Mouse (Mus musculus) frontal cortex, postnatal 36 days (tissue): ENCODE results near the gene Taf9.

Experiments
- DNase-seq, 2 experiments: peaks; one replicate each; pipeline ENCODE4 v3.0.0; 2022; ENCODE audit warnings: low spot score in 2 of 2

The Taf9 gene

DNA sequence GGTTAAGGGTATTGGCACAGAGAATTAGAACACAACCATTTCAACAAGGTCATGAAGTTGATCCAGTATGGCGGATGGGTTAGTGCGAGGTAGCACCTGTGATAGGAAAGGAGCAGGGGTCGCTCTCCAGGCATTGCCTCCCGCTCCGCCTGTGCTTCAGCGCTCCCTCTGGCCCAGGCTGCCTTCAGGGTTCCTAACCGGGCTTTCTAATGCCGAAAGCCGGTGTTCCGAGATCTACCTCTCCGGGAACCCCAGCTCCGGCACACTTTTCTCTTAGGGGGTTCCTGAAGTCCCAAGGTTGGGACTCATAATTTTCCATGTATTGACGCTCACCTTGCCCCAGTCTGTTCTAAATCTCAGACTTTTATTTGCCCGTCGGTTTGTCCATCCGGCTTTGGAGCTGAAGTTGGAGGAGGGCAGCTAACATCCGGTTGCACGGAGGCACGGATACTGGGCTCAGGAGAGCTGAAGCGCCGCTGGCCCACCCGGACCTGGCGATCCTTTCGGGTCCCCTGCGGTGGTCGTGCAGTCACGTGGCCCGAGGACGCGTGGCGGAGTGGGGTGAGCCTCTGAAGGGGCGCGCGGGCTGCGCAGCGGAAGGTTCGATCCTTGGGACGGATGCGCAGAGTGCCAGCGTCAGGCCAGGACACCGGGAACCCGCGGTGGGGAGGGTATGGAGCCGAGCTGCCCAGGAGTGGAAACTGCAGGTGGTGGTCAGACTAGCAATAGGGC lies 18.1 kb downstream of the Taf9 start, which contains the start of gene Ccdc125:
Gene Ccdc125 (plus strand): TSS at position 427 of the 732 bp plus-strand sequence.
- DNase-seq = no peak

DNA sequence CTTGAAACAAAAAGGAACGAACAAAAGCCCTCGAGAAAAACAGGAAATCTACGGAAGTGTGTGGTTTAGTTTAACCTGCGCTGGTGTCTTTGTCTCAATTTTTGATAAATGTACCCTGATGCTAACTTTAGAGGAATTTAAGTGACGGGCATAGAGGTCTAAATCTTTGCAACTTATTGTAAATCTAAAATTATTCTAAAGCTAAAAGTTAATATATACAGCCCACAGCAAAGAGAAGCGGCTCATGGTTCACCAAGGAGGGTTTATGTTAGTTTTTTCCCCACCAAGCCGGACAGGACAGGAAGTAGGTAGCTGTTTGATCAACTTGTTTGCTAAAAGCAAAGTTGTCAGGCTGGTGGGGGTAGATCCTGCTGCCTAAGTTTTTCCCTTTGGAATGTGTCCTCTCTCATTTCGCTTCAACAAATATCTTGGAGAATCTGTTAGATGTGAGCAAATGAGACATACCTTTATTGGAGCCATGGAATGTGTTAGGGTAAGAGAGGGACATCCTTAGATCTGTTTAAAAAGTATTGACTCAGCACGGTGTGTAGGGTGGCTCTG lies 18.9 kb downstream of the Taf9 start:
- DNase-seq = no peak

DNA sequence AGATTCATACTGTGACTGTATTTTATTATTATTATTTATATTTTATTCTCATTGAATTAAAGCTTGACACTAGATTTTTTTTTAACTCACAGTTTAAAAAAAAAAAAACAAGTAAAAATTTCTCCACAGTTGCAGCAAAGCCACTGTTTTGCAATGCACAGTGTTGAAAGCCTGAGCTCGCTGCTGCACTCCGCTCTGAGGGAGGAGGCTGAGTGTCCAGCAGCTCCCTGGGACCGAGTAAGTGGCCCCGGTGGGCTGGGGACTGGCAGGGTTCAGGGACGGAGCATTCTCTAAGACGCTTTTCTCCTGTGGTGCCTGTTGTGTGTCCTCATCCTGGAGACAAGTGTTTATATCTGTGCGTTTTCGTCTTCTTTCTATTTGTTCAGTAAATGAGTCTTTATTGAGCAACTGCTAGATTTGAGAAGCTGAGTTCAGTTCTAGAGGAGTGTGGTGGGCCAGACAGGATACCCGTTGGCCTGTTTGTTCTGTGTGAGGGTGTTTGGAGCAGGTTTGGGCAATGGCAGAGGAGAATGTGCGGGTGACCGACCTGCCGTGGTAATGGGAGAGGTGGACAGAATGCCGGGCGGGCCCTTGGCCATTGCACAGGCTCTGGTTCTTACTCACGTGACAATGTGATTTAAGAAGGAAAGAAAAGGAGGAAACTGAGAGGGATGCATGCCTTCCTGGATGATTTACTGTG lies 24.7 kb downstream of the Taf9 start:
- no peak for DNase-seq

DNA sequence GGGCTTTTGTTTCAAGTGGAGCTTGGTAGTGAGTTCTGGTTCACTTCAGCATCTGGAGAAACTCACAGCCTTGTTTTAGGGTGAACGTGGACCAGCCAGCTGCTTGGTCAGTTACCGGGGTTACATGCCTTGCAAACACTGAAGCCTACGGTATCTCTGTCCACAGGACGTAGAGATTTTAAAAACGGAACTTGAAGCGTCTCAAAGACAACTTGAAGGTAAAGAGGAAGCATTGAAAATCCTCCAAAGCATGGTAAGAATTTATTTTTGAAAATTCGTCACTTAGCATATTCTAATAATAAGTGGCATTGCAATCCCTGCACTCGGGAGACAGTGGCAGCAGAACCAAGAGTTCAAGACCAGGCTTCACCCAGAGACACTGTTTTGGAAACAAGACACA lies 30.2 kb downstream of the Taf9 start:
- DNase-seq = no peak

DNA sequence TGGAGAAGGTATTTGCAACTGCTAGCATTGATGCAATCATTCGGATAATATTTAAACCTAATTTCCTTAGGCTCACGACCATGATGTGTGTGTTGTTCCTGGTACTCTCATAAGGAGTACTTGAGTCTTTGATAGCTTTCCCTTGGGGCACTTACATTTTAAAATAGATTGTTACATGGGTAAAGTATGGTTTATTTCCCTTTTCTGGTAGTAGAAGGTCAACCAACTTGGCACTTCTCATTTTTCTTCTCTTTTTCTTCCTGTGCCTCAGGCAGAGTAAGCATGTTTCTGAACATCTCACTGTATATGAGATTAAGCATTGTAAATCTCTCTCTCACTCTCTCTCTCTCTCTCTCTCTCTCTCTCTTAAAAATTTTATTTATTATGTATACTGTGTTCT lies 31.5 kb downstream of the Taf9 start:
- DNase-seq = no peak

DNA sequence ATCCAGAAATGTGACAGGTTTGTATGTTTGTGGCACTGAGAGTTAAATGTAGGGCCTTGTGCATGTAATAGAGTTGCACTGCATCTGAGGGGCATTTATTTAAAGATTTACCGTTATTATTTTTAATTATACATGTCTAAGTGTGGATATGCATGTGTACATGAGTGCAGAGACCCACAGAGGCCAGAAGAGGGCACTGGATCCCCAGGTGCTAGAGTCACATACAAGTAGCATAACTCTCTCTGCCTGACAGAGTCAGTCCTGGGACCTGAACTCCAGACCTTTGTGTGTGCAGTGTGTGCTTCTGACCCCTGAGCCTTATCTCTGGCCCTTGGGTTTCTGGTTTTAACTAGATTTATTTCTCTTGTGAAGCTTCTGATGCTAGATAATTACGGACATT lies 33.0 kb downstream of the Taf9 start:
- DNase-seq = no peak

DNA sequence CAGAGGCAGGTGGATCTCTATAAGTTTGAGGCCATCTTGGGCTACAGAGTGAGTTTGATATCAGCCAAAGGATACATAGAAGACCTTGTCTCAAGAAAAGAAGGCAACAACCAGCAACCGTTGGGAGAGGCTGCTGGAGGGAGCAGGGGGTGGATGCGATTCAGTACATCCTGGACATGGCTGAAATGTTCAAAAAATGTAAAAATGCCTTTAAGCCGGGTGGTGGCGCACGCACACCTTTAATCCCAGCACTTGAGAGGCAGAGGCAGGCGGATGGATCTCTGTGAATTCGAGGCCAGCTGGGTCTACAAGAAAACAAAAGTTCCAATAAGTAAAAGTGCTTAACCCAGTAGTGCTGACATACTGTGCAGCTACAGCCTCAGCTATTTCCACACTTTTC lies 36.1 kb downstream of the Taf9 start:
- no peak for DNase-seq

DNA sequence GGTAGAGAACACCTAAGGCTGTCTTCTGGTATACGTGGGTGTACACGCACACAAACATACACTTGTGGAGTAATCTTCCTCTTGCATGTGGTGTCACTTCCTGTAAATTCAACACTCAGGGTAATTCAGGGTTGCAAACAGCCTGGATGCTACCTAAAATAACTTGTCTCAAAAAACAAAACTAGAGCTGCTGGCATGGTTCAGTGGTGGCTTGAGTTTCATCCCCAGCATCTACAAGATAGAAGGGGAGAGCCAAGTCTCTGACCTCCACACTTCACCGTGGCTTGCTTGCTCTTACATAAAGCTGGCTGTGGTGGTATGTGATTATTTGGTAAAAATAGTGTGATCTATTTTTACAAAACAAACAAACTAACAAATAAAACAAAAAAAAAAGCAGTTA lies 46.2 kb downstream of the Taf9 start:
- DNase-seq = no peak

DNA sequence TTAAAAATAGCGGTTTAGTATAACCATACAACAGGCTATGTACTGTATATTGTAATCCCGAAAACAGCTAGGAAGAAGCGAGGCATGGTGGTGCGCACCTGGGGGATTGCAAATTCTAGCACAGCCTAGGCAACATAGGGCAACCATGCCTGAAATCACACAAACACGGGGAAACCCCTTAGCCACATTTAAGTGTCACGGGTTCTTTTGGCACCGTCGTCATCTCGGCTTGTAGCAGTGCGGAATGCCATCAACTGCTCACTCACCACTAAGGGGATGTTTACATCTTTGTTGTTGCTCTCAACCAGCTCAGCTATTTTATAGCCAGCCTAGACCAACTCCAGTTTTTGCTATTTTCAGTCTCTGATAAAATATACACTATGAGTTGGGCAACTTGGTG lies 47.5 kb downstream of the Taf9 start:
- DNase-seq = no peak

DNA sequence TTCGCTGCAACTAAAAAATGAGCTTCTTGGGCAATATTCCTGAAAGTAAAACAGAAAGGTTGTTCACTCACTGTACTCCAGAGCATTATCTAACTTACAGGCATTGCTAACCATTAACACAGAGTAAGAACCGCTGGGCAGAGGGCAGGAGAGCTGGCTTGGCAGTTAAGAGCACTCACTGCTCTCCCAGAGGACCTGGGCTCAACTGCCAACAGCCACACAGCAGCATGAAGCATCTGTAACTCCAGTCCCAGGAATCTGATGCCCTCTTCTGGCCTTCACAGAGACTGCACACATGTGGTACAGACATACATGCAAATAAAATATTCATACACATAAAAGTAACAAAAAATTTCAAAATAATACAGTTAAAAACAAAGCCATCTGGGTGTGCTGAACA lies 52.1 kb downstream of the Taf9 start:
- DNase-seq = no peak
